Mouse (Mus musculus): ENCODE data around the gene Pthlh. TPM values are rescaled to one million over a fixed set of nuclear protein-coding genes. Genes with fewer than 3 reads are reported as not detected.

Pthlh gene
- total and polyA plus RNA-seq, 2 experiments, result not detected

GRCm38 (mm10) chr6:147247782-147248181, 16.2 kb downstream of the Pthlh start:
- TF ChIP-seq CTCF (IDR thresholded peaks at IDR 0.05; ENCODE audit: low read depth, low read length), result no peak
- TF ChIP-seq POLR2A (IDR thresholded peaks at IDR 0.05; ENCODE audit: extremely low read depth, insufficient read depth, low read length), result no peak
- Histone ChIP-seq H3K27ac (replicated peaks; ENCODE audit: insufficient read depth, low read depth, low read length) (no peak overlapping the region), H3K27me3 (ENCODE audit: control insufficient read depth, insufficient read depth, low read length) (0 out of 2 replicates have a peak, but pooled peaks cover under 1% of the 10 kb centered on the region), H3K36me3 (ENCODE audit: control insufficient read depth, insufficient read depth, low read length) (no peaks in the 10 kb centered on the region), H3K4me3 (ENCODE audit: insufficient read depth, low read depth, low read length) (no peak overlapping the region), H3K4me1 (ENCODE audit: control insufficient read depth, insufficient read depth, low read length) (no peaks in the 10 kb centered on the region), H3K9ac (ENCODE audit: low read depth, low read length) (no peak overlapping the region), H3K79me2 (ENCODE audit: control insufficient read depth, insufficient read depth, low read length) (no peaks in the 10 kb centered on the region)
- DNase-seq (ENCODE audit: extremely low read depth, low read depth, low spot score), result no peak
- WGBS, result 80% methylated on average over 3 of the region's 3 CpGs

GRCm38 (mm10) chr6:147244294-147244693, 19.7 kb downstream of the Pthlh start:
- H3K79me2 ChIP-seq (ENCODE audit: control insufficient read depth, insufficient read depth, low read length), result no peaks in the 10 kb centered on the region
- no peaks in the 10 kb centered on the region for H3K4me1 ChIP-seq (ENCODE audit: control insufficient read depth, insufficient read depth, low read length)
- no peak overlapping the region for H3K27ac ChIP-seq (replicated peaks; ENCODE audit: insufficient read depth, low read depth, low read length)
- no peak overlapping the region for H3K9ac ChIP-seq (ENCODE audit: low read depth, low read length)
- H3K36me3 ChIP-seq (ENCODE audit: control insufficient read depth, insufficient read depth, low read length), result no peaks in the 10 kb centered on the region
- H3K27me3 ChIP-seq (ENCODE audit: control insufficient read depth, insufficient read depth, low read length), result 0 out of 2 replicates have a peak, but pooled peaks cover 2% of the 10 kb centered on the region
- TF ChIP-seq CTCF (IDR thresholded peaks at IDR 0.05; ENCODE audit: low read depth, low read length), result no peak
- TF ChIP-seq POLR2A (IDR thresholded peaks at IDR 0.05; ENCODE audit: extremely low read depth, insufficient read depth, low read length), result no peak
- DNase-seq (ENCODE audit: extremely low read depth, low read depth, low spot score), result no peak
- no peak overlapping the region for H3K4me3 ChIP-seq (ENCODE audit: insufficient read depth, low read depth, low read length)

- Histone ChIP-seq H3K27me3 (ENCODE audit: control insufficient read depth, insufficient read depth, low read length) (0 out of 2 replicates have a peak, but pooled peaks cover 2% of the 10 kb centered on the region), H3K27ac (replicated peaks; ENCODE audit: insufficient read depth, low read depth, low read length) (no peak overlapping the region), H3K9ac (ENCODE audit: low read depth, low read length) (no peak overlapping the region), H3K4me1 (ENCODE audit: control insufficient read depth, insufficient read depth, low read length) (no peaks in the 10 kb centered on the region), H3K36me3 (ENCODE audit: control insufficient read depth, insufficient read depth, low read length) (no peaks in the 10 kb centered on the region), H3K4me3 (ENCODE audit: insufficient read depth, low read depth, low read length) (no peak overlapping the region), H3K79me2 (ENCODE audit: control insufficient read depth, insufficient read depth, low read length) (no peaks in the 10 kb centered on the region)
- TF ChIP-seq POLR2A (IDR thresholded peaks at IDR 0.05; ENCODE audit: extremely low read depth, insufficient read depth, low read length) (no peak), CTCF (IDR thresholded peaks at IDR 0.05; ENCODE audit: low read depth, low read length) (no peak)
- 49% methylated on average over 5 of the region's 5 CpGs for WGBS
- DNase-seq (ENCODE audit: extremely low read depth, low read depth, low spot score), result no peak
Observed at GRCm38 (mm10) chr6:147243655-147244054, 20.3 kb downstream of the Pthlh start.

- H3K9ac ChIP-seq (ENCODE audit: low read depth, low read length), result no peak overlapping the region
- no peaks in the 10 kb centered on the region for H3K36me3 ChIP-seq (ENCODE audit: control insufficient read depth, insufficient read depth, low read length)
- DNase-seq (ENCODE audit: extremely low read depth, low read depth, low spot score), result no peak
- no peak for TF ChIP-seq CTCF (IDR thresholded peaks at IDR 0.05; ENCODE audit: low read depth, low read length)
- no peak for TF ChIP-seq POLR2A (IDR thresholded peaks at IDR 0.05; ENCODE audit: extremely low read depth, insufficient read depth, low read length)
- no peak overlapping the region for H3K27ac ChIP-seq (replicated peaks; ENCODE audit: insufficient read depth, low read depth, low read length)
- WGBS, result 71% methylated on average over 3 of the region's 3 CpGs
- no peaks in the 10 kb centered on the region for H3K79me2 ChIP-seq (ENCODE audit: control insufficient read depth, insufficient read depth, low read length)
- 0 out of 2 replicates have a peak, but pooled peaks cover 2% of the 10 kb centered on the region for H3K27me3 ChIP-seq (ENCODE audit: control insufficient read depth, insufficient read depth, low read length)
- H3K4me3 ChIP-seq (ENCODE audit: insufficient read depth, low read depth, low read length), result no peak overlapping the region
- H3K4me1 ChIP-seq (ENCODE audit: control insufficient read depth, insufficient read depth, low read length), result no peaks in the 10 kb centered on the region
Observed at GRCm38 (mm10) chr6:147241541-147241940, 22.4 kb downstream of the Pthlh start.

- WGBS, result 6% methylated on average over 4 of the region's 4 CpGs
- no peak overlapping the region for H3K4me3 ChIP-seq (ENCODE audit: insufficient read depth, low read depth, low read length)
- peak; percentile 25 for DNase-seq (ENCODE audit: extremely low read depth, low read depth, low spot score)
- no peak overlapping the region for H3K9ac ChIP-seq (ENCODE audit: low read depth, low read length)
- no peak overlapping the region for H3K27ac ChIP-seq (replicated peaks; ENCODE audit: insufficient read depth, low read depth, low read length)
- no peaks in the 10 kb centered on the region for H3K36me3 ChIP-seq (ENCODE audit: control insufficient read depth, insufficient read depth, low read length)
- no peak for TF ChIP-seq POLR2A (IDR thresholded peaks at IDR 0.05; ENCODE audit: extremely low read depth, insufficient read depth, low read length)
- peak; percentile 82 for TF ChIP-seq CTCF (IDR thresholded peaks at IDR 0.05; ENCODE audit: low read depth, low read length)
- no peaks in the 10 kb centered on the region for H3K4me1 ChIP-seq (ENCODE audit: control insufficient read depth, insufficient read depth, low read length)
- H3K79me2 ChIP-seq (ENCODE audit: control insufficient read depth, insufficient read depth, low read length), result no peaks in the 10 kb centered on the region
- H3K27me3 ChIP-seq (ENCODE audit: control insufficient read depth, insufficient read depth, low read length), result 0 out of 2 replicates have a peak, but pooled peaks cover 2% of the 10 kb centered on the region
Observed at GRCm38 (mm10) chr6:147240203-147240804, 23.7 kb downstream of the Pthlh start.

GRCm38 (mm10) chr6:147226696-147227095, 37.3 kb downstream of the Pthlh start:
- no peaks in the 10 kb centered on the region for H3K4me1 ChIP-seq (ENCODE audit: control insufficient read depth, insufficient read depth, low read length)
- WGBS, result 83% methylated on average over 1 of the region's 1 CpGs
- TF ChIP-seq CTCF (IDR thresholded peaks at IDR 0.05; ENCODE audit: low read depth, low read length) (no peak), POLR2A (IDR thresholded peaks at IDR 0.05; ENCODE audit: extremely low read depth, insufficient read depth, low read length) (no peak)
- no peak overlapping the region for H3K4me3 ChIP-seq (ENCODE audit: insufficient read depth, low read depth, low read length)
- H3K27me3 ChIP-seq (ENCODE audit: control insufficient read depth, insufficient read depth, low read length), result no peaks in the 10 kb centered on the region
- no peaks in the 10 kb centered on the region for H3K36me3 ChIP-seq (ENCODE audit: control insufficient read depth, insufficient read depth, low read length)
- H3K9ac ChIP-seq (ENCODE audit: low read depth, low read length), result no peak overlapping the region
- H3K27ac ChIP-seq (replicated peaks; ENCODE audit: insufficient read depth, low read depth, low read length), result no peak overlapping the region
- no peaks in the 10 kb centered on the region for H3K79me2 ChIP-seq (ENCODE audit: control insufficient read depth, insufficient read depth, low read length)
- DNase-seq (ENCODE audit: extremely low read depth, low read depth, low spot score), result no peak

Data from liver, adult 2 months (tissue).